In genomic region chr3:136449364-136449763, GRCm38 (mm10) we compare ENCODE assay signal across 19 mouse cellular contexts.
DNase-seq lines count a peak whose midpoint lies in the region; ATAC-seq and TF ChIP-seq lines count a peak whose summit lies in the region.
"Had no signal": no experiment of that assay in that cellular context is flagged by ENCODE, and none has a peak within 500 bp of the region (broad histone marks: within the 10 kb centered on the region; RNA-seq: fewer than 3 reads in every experiment).

No protein-coding gene starts in this region.

- intact Hi-C loops in gastrocnemius, postnatal 36 days (cut with DNase I), result no loop called here

- no peak overlapping the region for H3K4me3 ChIP-seq in forebrain, embryonic 11.5 days (ENCODE audit: low read depth, low read length)
- H3K4me3 ChIP-seq in forebrain, embryonic 16.5 days (replicated peaks; ENCODE audit: low read length), result no peak overlapping the region
- H3K4me3 ChIP-seq in midbrain, embryonic 11.5 days (ENCODE audit: low read depth, low read length), result no peak overlapping the region
- no peak overlapping the region for H3K4me3 ChIP-seq in midbrain, embryonic 10.5 days
- H3K4me3 ChIP-seq in hindbrain, embryonic 12.5 days, result no peak overlapping the region
- no peak overlapping the region for H3K4me3 ChIP-seq in midbrain, postnatal 0 days (ENCODE audit: low read depth, low read length)
- no peak overlapping the region for H3K4me3 ChIP-seq in heart, embryonic 10.5 days
- H3K4me3 ChIP-seq: embryonic facial prominence, embryonic 13.5 days; heart, embryonic 15.5 days; limb, embryonic 15.5 days; megakaryocyte, embryonic 14.5 days had no signal

- no peak overlapping the region for H3K27ac ChIP-seq in forebrain, embryonic 11.5 days (ENCODE audit: low read depth, low read length)
- no peak overlapping the region for H3K27ac ChIP-seq in forebrain, embryonic 16.5 days (ENCODE audit: low read length)
- no peak overlapping the region for H3K27ac ChIP-seq in midbrain, embryonic 11.5 days (ENCODE audit: low read depth, low read length)
- no peak overlapping the region for H3K27ac ChIP-seq in midbrain, embryonic 10.5 days (replicated peaks)
- H3K27ac ChIP-seq in hindbrain, embryonic 12.5 days, result no peak overlapping the region
- H3K27ac ChIP-seq in midbrain, postnatal 0 days (ENCODE audit: low read depth, low read length), result no peak overlapping the region
- H3K27ac ChIP-seq in heart, embryonic 10.5 days, result no peak overlapping the region
- H3K27ac ChIP-seq: embryonic facial prominence, embryonic 13.5 days; heart, embryonic 15.5 days; limb, embryonic 15.5 days had no signal

- H3K27me3 ChIP-seq in forebrain, embryonic 11.5 days (ENCODE audit: control insufficient read depth, insufficient read depth, low read length), result no peaks in the 10 kb centered on the region
- no peaks in the 10 kb centered on the region for H3K27me3 ChIP-seq in forebrain, embryonic 16.5 days (replicated peaks; ENCODE audit: control insufficient read depth, insufficient read depth, low read length)
- no peaks in the 10 kb centered on the region for H3K27me3 ChIP-seq in midbrain, embryonic 11.5 days (ENCODE audit: control insufficient read depth, insufficient read depth, low read length)
- H3K27me3 ChIP-seq in midbrain, embryonic 10.5 days (ENCODE audit: low read depth, poor library complexity, severe bottlenecking), result no peaks in the 10 kb centered on the region
- H3K27me3 ChIP-seq in hindbrain, embryonic 12.5 days, result no peaks in the 10 kb centered on the region
- no peaks in the 10 kb centered on the region for H3K27me3 ChIP-seq in midbrain, postnatal 0 days (ENCODE audit: insufficient read depth, low read length)
- no peaks in the 10 kb centered on the region for H3K27me3 ChIP-seq in heart, embryonic 10.5 days (ENCODE audit: insufficient read depth, poor library complexity, severe bottlenecking)
- H3K27me3 ChIP-seq: embryonic facial prominence, embryonic 13.5 days; heart, embryonic 15.5 days; limb, embryonic 15.5 days had no signal

- 77% methylated on average over 4 of the region's 4 CpGs for WGBS in forebrain, embryonic 11.5 days
- 64% methylated on average over 4 of the region's 4 CpGs for WGBS in forebrain, embryonic 16.5 days
- 80% methylated on average over 4 of the region's 4 CpGs for WGBS in midbrain, embryonic 11.5 days
- WGBS in midbrain, embryonic 10.5 days, result 84% methylated on average over 4 of the region's 4 CpGs
- 60% methylated on average over 4 of the region's 4 CpGs for WGBS in hindbrain, embryonic 12.5 days
- WGBS in midbrain, postnatal 0 days, result 62% methylated on average over 4 of the region's 4 CpGs
- 84% methylated on average over 4 of the region's 4 CpGs for WGBS in heart, embryonic 10.5 days

- no peaks in the 10 kb centered on the region for H3K4me1 ChIP-seq in forebrain, embryonic 11.5 days (replicated peaks; ENCODE audit: control insufficient read depth, insufficient read depth, low read length)
- no peaks in the 10 kb centered on the region for H3K4me1 ChIP-seq in forebrain, embryonic 16.5 days (replicated peaks; ENCODE audit: control insufficient read depth, insufficient read depth, low read length)
- no peaks in the 10 kb centered on the region for H3K4me1 ChIP-seq in midbrain, embryonic 11.5 days (ENCODE audit: control insufficient read depth, insufficient read depth, low read length)
- no peaks in the 10 kb centered on the region for H3K4me1 ChIP-seq in midbrain, embryonic 10.5 days
- H3K4me1 ChIP-seq in hindbrain, embryonic 12.5 days, result no peaks in the 10 kb centered on the region
- H3K4me1 ChIP-seq in midbrain, postnatal 0 days (ENCODE audit: insufficient read depth, low read length), result no peaks in the 10 kb centered on the region
- H3K4me1 ChIP-seq in heart, embryonic 10.5 days, result no peaks in the 10 kb centered on the region
- H3K4me1 ChIP-seq: embryonic facial prominence, embryonic 13.5 days; heart, embryonic 15.5 days; limb, embryonic 15.5 days; megakaryocyte, embryonic 14.5 days had no signal

- H3K9ac ChIP-seq in forebrain, embryonic 11.5 days (ENCODE audit: low read length), result no peak overlapping the region
- no peak overlapping the region for H3K9ac ChIP-seq in forebrain, embryonic 16.5 days (replicated peaks; ENCODE audit: low read depth, low read length)
- H3K9ac ChIP-seq in midbrain, embryonic 11.5 days (ENCODE audit: low read length), result no peak overlapping the region
- no peak overlapping the region for H3K9ac ChIP-seq in hindbrain, embryonic 12.5 days
- no peak overlapping the region for H3K9ac ChIP-seq in midbrain, postnatal 0 days (replicated peaks; ENCODE audit: low read length, poor library complexity, severe bottlenecking)
- H3K9ac ChIP-seq: embryonic facial prominence, embryonic 13.5 days; heart, embryonic 15.5 days; limb, embryonic 15.5 days; liver, postnatal 0 days had no signal

- no peak overlapping the region for H3K4me2 ChIP-seq in forebrain, embryonic 11.5 days (ENCODE audit: low read depth, low read length, severe bottlenecking)
- no peak overlapping the region for H3K4me2 ChIP-seq in forebrain, embryonic 16.5 days (ENCODE audit: low read length)
- no peak overlapping the region for H3K4me2 ChIP-seq in midbrain, embryonic 11.5 days
- H3K4me2 ChIP-seq in hindbrain, embryonic 12.5 days (replicated peaks), result no peak overlapping the region
- H3K4me2 ChIP-seq in midbrain, postnatal 0 days (ENCODE audit: low read depth, low read length, poor library complexity, severe bottlenecking), result no peak overlapping the region
- H3K4me2 ChIP-seq: embryonic facial prominence, embryonic 13.5 days; heart, embryonic 15.5 days; limb, embryonic 15.5 days had no signal

- ATAC-seq in forebrain, embryonic 11.5 days (replicated peaks; ENCODE audit: low FRiP score), result peak; percentile 55; the same call in 1 of the 2 replicates
- ATAC-seq in forebrain, embryonic 16.5 days, result no peak
- ATAC-seq in midbrain, embryonic 11.5 days (ENCODE audit: low FRiP score), result 0 out of 2 replicates have a peak, but pooled peaks have one; percentile 33
- ATAC-seq in hindbrain, embryonic 12.5 days (ENCODE audit: low FRiP score), result peak; percentile 77
- no peak for ATAC-seq in midbrain, postnatal 0 days (ENCODE audit: low FRiP score)
- ATAC-seq: liver, postnatal 0 days had no signal

- no peak for TF ChIP-seq CTCF in midbrain, postnatal 0 days (IDR thresholded peaks at IDR 0.05)

- no peak for DNase-seq in forebrain, embryonic 11.5 days (ENCODE audit: low spot score)
- DNase-seq in midbrain, embryonic 11.5 days (ENCODE audit: low spot score, missing footprints), result no peak
- DNase-seq in midbrain, embryonic 10.5 days (ENCODE audit: low spot score), result no peak
- DNase-seq in midbrain, postnatal 0 days (ENCODE audit: low spot score), result peak; percentile 49
- no peak for DNase-seq in gastrocnemius, postnatal 36 days
- no peak for DNase-seq in heart, embryonic 10.5 days (ENCODE audit: low spot score)
- DNase-seq: adrenal gland, adult 2 months; cerebellum, adult 11-12 months; cerebellum, postnatal 36 days; kidney, adult 2 months; kidney, postnatal 14 days; liver, postnatal 0 days; lung, postnatal 14 days had no signal

- H3K36me3 ChIP-seq in forebrain, embryonic 11.5 days (ENCODE audit: control insufficient read depth, insufficient read depth, low read length), result no peaks in the 10 kb centered on the region
- H3K36me3 ChIP-seq in forebrain, embryonic 16.5 days (ENCODE audit: control insufficient read depth, insufficient read depth), result no peaks in the 10 kb centered on the region
- H3K36me3 ChIP-seq in midbrain, embryonic 11.5 days (ENCODE audit: control insufficient read depth, insufficient read depth, low read length), result no peaks in the 10 kb centered on the region
- H3K36me3 ChIP-seq in midbrain, embryonic 10.5 days, result no peaks in the 10 kb centered on the region
- no peaks in the 10 kb centered on the region for H3K36me3 ChIP-seq in hindbrain, embryonic 12.5 days
- H3K36me3 ChIP-seq in midbrain, postnatal 0 days (ENCODE audit: insufficient read depth, low read length), result no peaks in the 10 kb centered on the region
- H3K36me3 ChIP-seq in heart, embryonic 10.5 days, result no peaks in the 10 kb centered on the region
- H3K36me3 ChIP-seq: embryonic facial prominence, embryonic 13.5 days; heart, embryonic 15.5 days; limb, embryonic 15.5 days had no signal

- H3K9me3 ChIP-seq in forebrain, embryonic 11.5 days (ENCODE audit: control insufficient read depth, low read length), result no peaks in the 10 kb centered on the region
- H3K9me3 ChIP-seq in forebrain, embryonic 16.5 days (ENCODE audit: control insufficient read depth, low read length), result no peaks in the 10 kb centered on the region
- H3K9me3 ChIP-seq in midbrain, embryonic 11.5 days (ENCODE audit: control insufficient read depth, low read length), result no peaks in the 10 kb centered on the region
- H3K9me3 ChIP-seq in midbrain, embryonic 10.5 days (replicated peaks), result no peaks in the 10 kb centered on the region
- no peaks in the 10 kb centered on the region for H3K9me3 ChIP-seq in hindbrain, embryonic 12.5 days (replicated peaks)
- no peaks in the 10 kb centered on the region for H3K9me3 ChIP-seq in midbrain, postnatal 0 days (ENCODE audit: low read length)
- no peaks in the 10 kb centered on the region for H3K9me3 ChIP-seq in heart, embryonic 10.5 days
- H3K9me3 ChIP-seq: embryonic facial prominence, embryonic 13.5 days; heart, embryonic 15.5 days; limb, embryonic 15.5 days; megakaryocyte, embryonic 14.5 days had no signal

Comparison
In these comparisons a context has a peak if more than half of its experiments do, and no peak if none do; other contexts are left out.
1. ATAC-seq: peak in forebrain, embryonic 11.5 days (single experiment), midbrain, embryonic 11.5 days (single experiment) and hindbrain, embryonic 12.5 days (single experiment); none in forebrain, embryonic 16.5 days (single experiment) and midbrain, postnatal 0 days (single experiment).